Mouse (Mus musculus): ENCODE results near the gene Capn8. TPM values are rescaled to one million over a fixed set of nuclear protein-coding genes. Genes with fewer than 3 reads are reported as not detected.

Gene Capn8
- polyA plus RNA-seq, 1 experiment from 2014 or later = 0.10 TPM

GRCm38 (mm10) chr1:182527261-182527766 lies 37.5 kb upstream of the Capn8 start:
- peaks cover 20% of the 10 kb centered on the region for H3K27me3 ChIP-seq
- WGBS = 41% methylated on average over 13 of the region's 13 CpGs
- no peaks in the 10 kb centered on the region for H3K36me3 ChIP-seq (ENCODE audit: poor library complexity, severe bottlenecking)
- H3K9me3 ChIP-seq (replicated peaks) = no peaks in the 10 kb centered on the region
- H3K27ac ChIP-seq = no peak overlapping the region
- no peak overlapping the region for H3K4me2 ChIP-seq
- peaks cover 14% of the 10 kb centered on the region for H3K4me1 ChIP-seq
- no peak for ATAC-seq
- H3K4me3 ChIP-seq = no peak overlapping the region
- H3K9ac ChIP-seq = no peak overlapping the region

- H3K27me3 ChIP-seq = peaks cover 20% of the 10 kb centered on the region
- no peaks in the 10 kb centered on the region for H3K36me3 ChIP-seq (ENCODE audit: poor library complexity, severe bottlenecking)
- peak overlapping the region; percentile 50 for H3K4me2 ChIP-seq
- H3K9me3 ChIP-seq (replicated peaks) = no peaks in the 10 kb centered on the region
- H3K4me3 ChIP-seq = no peak overlapping the region
- ATAC-seq = peak; percentile 57
- H3K4me1 ChIP-seq = peaks cover 14% of the 10 kb centered on the region
- no peak overlapping the region for H3K27ac ChIP-seq
- WGBS = 6% methylated on average over 19 of the region's 19 CpGs
- H3K9ac ChIP-seq = peak overlapping the region; percentile 26; the same call in 1 of the 2 replicates
These were observed 36.6 kb upstream of the Capn8 start for GRCm38 (mm10) chr1:182527921-182528858.

- Histone ChIP-seq H3K36me3 (ENCODE audit: poor library complexity, severe bottlenecking) (no peaks in the 10 kb centered on the region), H3K27ac (no peak overlapping the region), H3K4me1 (peaks cover 2% of the 10 kb centered on the region), H3K4me2 (no peak overlapping the region), H3K9me3 (replicated peaks) (no peaks in the 10 kb centered on the region), H3K27me3 (no peaks in the 10 kb centered on the region; the same call in 1 of the 2 replicates), H3K9ac (no peak overlapping the region), H3K4me3 (no peak overlapping the region)
- no peak for ATAC-seq
- WGBS = 76% methylated on average over 3 of the region's 3 CpGs
These were observed 31.2 kb upstream of the Capn8 start for GRCm38 (mm10) chr1:182533583-182533982.

GRCm38 (mm10) chr1:182535080-182535481 lies 29.7 kb upstream of the Capn8 start:
- no peak overlapping the region for H3K4me2 ChIP-seq
- no peaks in the 10 kb centered on the region for H3K9me3 ChIP-seq (replicated peaks)
- ATAC-seq = no peak
- no peaks in the 10 kb centered on the region for H3K36me3 ChIP-seq (ENCODE audit: poor library complexity, severe bottlenecking)
- no peak overlapping the region for H3K4me3 ChIP-seq
- peaks cover 4% of the 10 kb centered on the region; the same call in 1 of the 2 replicates for H3K4me1 ChIP-seq
- no peaks in the 10 kb centered on the region; the same call in 1 of the 2 replicates for H3K27me3 ChIP-seq
- H3K27ac ChIP-seq = no peak overlapping the region
- WGBS = 87% methylated on average over 3 of the region's 3 CpGs
- no peak overlapping the region for H3K9ac ChIP-seq

GRCm38 (mm10) chr1:182539023-182539940 lies 25.5 kb upstream of the Capn8 start:
- H3K36me3 ChIP-seq (ENCODE audit: poor library complexity, severe bottlenecking) = no peaks in the 10 kb centered on the region
- no peaks in the 10 kb centered on the region for H3K9me3 ChIP-seq (replicated peaks)
- WGBS = 19% methylated on average over 9 of the region's 9 CpGs
- peak overlapping the region; percentile 44 for H3K4me3 ChIP-seq
- peaks cover 4% of the 10 kb centered on the region; the same call in 1 of the 2 replicates for H3K4me1 ChIP-seq
- no peaks in the 10 kb centered on the region for H3K27me3 ChIP-seq
- peak; percentile 92 for ATAC-seq
- 0 out of 2 replicates have a peak overlapping the region, but pooled peaks have one; percentile 57 for H3K27ac ChIP-seq
- peak overlapping the region; percentile 67 for H3K9ac ChIP-seq
- peak overlapping the region; percentile 62 for H3K4me2 ChIP-seq

GRCm38 (mm10) chr1:182542110-182542509 lies 22.7 kb upstream of the Capn8 start:
- Histone ChIP-seq H3K36me3 (ENCODE audit: poor library complexity, severe bottlenecking) (no peaks in the 10 kb centered on the region), H3K4me1 (peaks cover 4% of the 10 kb centered on the region; the same call in 1 of the 2 replicates), H3K4me3 (no peak overlapping the region), H3K9ac (no peak overlapping the region), H3K27ac (no peak overlapping the region), H3K27me3 (no peaks in the 10 kb centered on the region), H3K4me2 (no peak overlapping the region), H3K9me3 (replicated peaks) (peaks cover 9% of the 10 kb centered on the region; the same call in 1 of the 2 replicates)
- no peak for ATAC-seq
- WGBS = 73% methylated on average over 5 of the region's 5 CpGs

- Histone ChIP-seq H3K27me3 (no peaks in the 10 kb centered on the region), H3K9ac (no peak overlapping the region), H3K36me3 (ENCODE audit: poor library complexity, severe bottlenecking) (no peaks in the 10 kb centered on the region), H3K27ac (no peak overlapping the region), H3K9me3 (replicated peaks) (peaks cover 9% of the 10 kb centered on the region; the same call in 1 of the 2 replicates), H3K4me1 (peaks cover 4% of the 10 kb centered on the region; the same call in 1 of the 2 replicates), H3K4me3 (no peak overlapping the region), H3K4me2 (no peak overlapping the region)
- WGBS = 88% methylated on average over 8 of the region's 8 CpGs
- ATAC-seq = no peak
These were observed 21.7 kb upstream of the Capn8 start for GRCm38 (mm10) chr1:182543136-182543535.

GRCm38 (mm10) chr1:182543906-182544305 lies 20.9 kb upstream of the Capn8 start:
- Histone ChIP-seq H3K4me3 (no peak overlapping the region), H3K36me3 (ENCODE audit: poor library complexity, severe bottlenecking) (no peaks in the 10 kb centered on the region), H3K9me3 (replicated peaks) (peaks cover 9% of the 10 kb centered on the region; the same call in 1 of the 2 replicates), H3K9ac (no peak overlapping the region), H3K27me3 (no peaks in the 10 kb centered on the region), H3K27ac (no peak overlapping the region), H3K4me1 (peaks cover 3% of the 10 kb centered on the region; the same call in 1 of the 2 replicates), H3K4me2 (no peak overlapping the region)
- no peak for ATAC-seq
- WGBS = 78% methylated on average over 1 of the region's 1 CpGs

GRCm38 (mm10) chr1:182550761-182551160 lies 14.0 kb upstream of the Capn8 start:
- Histone ChIP-seq H3K27ac (no peak overlapping the region), H3K36me3 (ENCODE audit: poor library complexity, severe bottlenecking) (no peaks in the 10 kb centered on the region), H3K9me3 (replicated peaks) (peaks cover 9% of the 10 kb centered on the region; the same call in 1 of the 2 replicates), H3K4me3 (no peak overlapping the region), H3K4me1 (no peaks in the 10 kb centered on the region), H3K4me2 (no peak overlapping the region), H3K27me3 (no peaks in the 10 kb centered on the region), H3K9ac (no peak overlapping the region)
- ATAC-seq = no peak
- 82% methylated on average over 8 of the region's 8 CpGs for WGBS

GRCm38 (mm10) chr1:182553649-182554375 lies 11.0 kb upstream of the Capn8 start:
- no peaks in the 10 kb centered on the region for H3K36me3 ChIP-seq (ENCODE audit: poor library complexity, severe bottlenecking)
- WGBS = 60% methylated on average over 12 of the region's 12 CpGs
- no peaks in the 10 kb centered on the region for H3K9me3 ChIP-seq (replicated peaks)
- H3K4me2 ChIP-seq = no peak overlapping the region
- H3K27me3 ChIP-seq = no peaks in the 10 kb centered on the region
- no peak overlapping the region for H3K4me3 ChIP-seq
- peak; percentile 75; the same call in 1 of the 2 replicates for ATAC-seq
- H3K9ac ChIP-seq = no peak overlapping the region
- no peaks in the 10 kb centered on the region for H3K4me1 ChIP-seq
- H3K27ac ChIP-seq = no peak overlapping the region

- Histone ChIP-seq H3K9ac (no peak overlapping the region), H3K27me3 (peaks cover 3% of the 10 kb centered on the region; the same call in 1 of the 2 replicates), H3K36me3 (ENCODE audit: poor library complexity, severe bottlenecking) (no peaks in the 10 kb centered on the region), H3K9me3 (replicated peaks) (no peaks in the 10 kb centered on the region), H3K4me3 (no peak overlapping the region), H3K4me1 (0 out of 2 replicates have a peak, but pooled peaks cover 5% of the 10 kb centered on the region), H3K27ac (no peak overlapping the region), H3K4me2 (no peak overlapping the region)
- no peak for ATAC-seq
- WGBS = 82% methylated on average over 4 of the region's 4 CpGs
These were observed 6.5 kb upstream of the Capn8 start for GRCm38 (mm10) chr1:182558271-182558670.

Measured in forebrain, embryonic 13.5 days (tissue).